Mouse (Mus musculus) adrenal gland (tissue): ENCODE measurements around the gene Tmc7.

ENCODE experiments used
- intact Hi-C: fragments of 180-260 bp; cut with DNase I; formaldehyde crosslinking; loops from one replicate; pipeline ENCODE4 v1.15.1; 2025
- long read RNA-seq, 2 experiments: library from polyadenylated mRNA; unstranded; transcript quantifications; one replicate each; pipeline ENCODE4 v2.0.0; 2020; ENCODE audit warnings: borderline replicate concordance in 1 of 2; ENCODE audit not compliant: insufficient replicate concordance in 1 of 2

Gene Tmc7
- long read RNA-seq, experiment 1 = 0 reads
- long read RNA-seq, experiment 2 = 0 reads

- intact Hi-C loops = no loop called here
Observed at GRCm38 (mm10) chr7:118584257-118584907, at the start of gene Tmc7. TSS of gene Tmc7 (minus strand) at chr7:118584736.

GRCm38 (mm10) chr7:118633951-118634350 is 49.4 kb upstream of the Tmc7 start:
- intact Hi-C loops = no loop called here

GRCm38 (mm10) chr7:118633094-118633493 is 48.6 kb upstream of the Tmc7 start:
- intact Hi-C loops = no loop called here

- intact Hi-C loops = no loop called here
Observed at GRCm38 (mm10) chr7:118627550-118628298, 43.2 kb upstream of the Tmc7 start.

- intact Hi-C loops = no loop called here
Observed at GRCm38 (mm10) chr7:118621094-118621493, 36.6 kb upstream of the Tmc7 start.

GRCm38 (mm10) chr7:118620243-118620906 is 35.8 kb upstream of the Tmc7 start:
- intact Hi-C loops = no loop called here

- intact Hi-C loops = no loop called here
Observed at GRCm38 (mm10) chr7:118618104-118618503, 33.6 kb upstream of the Tmc7 start.

- intact Hi-C loops = no loop called here
Observed at GRCm38 (mm10) chr7:118614076-118614475, 29.5 kb upstream of the Tmc7 start.

- intact Hi-C loops = no loop called here
Observed at GRCm38 (mm10) chr7:118611933-118612332, 27.4 kb upstream of the Tmc7 start.

- intact Hi-C loops = no loop called here
Observed at GRCm38 (mm10) chr7:118611185-118611749, 26.7 kb upstream of the Tmc7 start.

GRCm38 (mm10) chr7:118610721-118611120 is 26.2 kb upstream of the Tmc7 start:
- intact Hi-C loops = no loop called here

- intact Hi-C loops = no loop called here
Observed at GRCm38 (mm10) chr7:118609815-118610214, 25.3 kb upstream of the Tmc7 start.

GRCm38 (mm10) chr7:118604842-118605241 is 20.3 kb upstream of the Tmc7 start:
- intact Hi-C loops = no loop called here

GRCm38 (mm10) chr7:118599954-118600631 is 15.6 kb upstream of the Tmc7 start:
- intact Hi-C loops = no loop called here

- intact Hi-C loops = no loop called here
Observed at GRCm38 (mm10) chr7:118597201-118597600, 12.7 kb upstream of the Tmc7 start, which contains the start of gene Tmc5. TSS of gene Tmc5 (plus strand) at chr7:118597297.

- intact Hi-C loops = no loop called here
Observed at GRCm38 (mm10) chr7:118596271-118596670, 11.7 kb upstream of the Tmc7 start.

GRCm38 (mm10) chr7:118595228-118595627 is 10.7 kb upstream of the Tmc7 start:
- intact Hi-C loops = loop anchor here (2.0 kb wide), 1 partner anchor 96 kb away; no protein-coding TSS in a partner anchor

GRCm38 (mm10) chr7:118594611-118595010 is 10.1 kb upstream of the Tmc7 start:
- intact Hi-C loops = loop anchor here (2.0 kb wide), 1 partner anchor 96 kb away; no protein-coding TSS in a partner anchor

GRCm38 (mm10) chr7:118593567-118594407 is 9.3 kb upstream of the Tmc7 start:
- intact Hi-C loops = loop anchor here (2.0 kb wide), 1 partner anchor 97 kb away; no protein-coding TSS in a partner anchor

GRCm38 (mm10) chr7:118592146-118592545 is 7.6 kb upstream of the Tmc7 start:
- intact Hi-C loops = no loop called here
